Mouse (Mus musculus): ENCODE measurements around the gene Lipn. TPM values are rescaled to one million over a fixed set of nuclear protein-coding genes. Genes with fewer than 3 reads are reported as not detected.

Lipn gene
- total and polyA plus RNA-seq, 3 experiments, result not detected

- H3K9ac ChIP-seq (ENCODE audit: control insufficient read depth, low read depth, low read length, poor library complexity, severe bottlenecking), result no peak overlapping the region
- H3K4me1 ChIP-seq (ENCODE audit: control insufficient read depth in 1 of 2, insufficient read depth in 2 of 2, low read length in 2 of 2), result no peaks in the 10 kb centered on the region
- H3K79me2 ChIP-seq (ENCODE audit: control insufficient read depth, insufficient read depth, low read length, poor library complexity), result no peaks in the 10 kb centered on the region
- no peak overlapping the region for H3K27ac ChIP-seq (ENCODE audit: control insufficient read depth, low read depth, low read length)
- peak; percentile 47 for DNase-seq (ENCODE audit: low read depth, low spot score)
- TF ChIP-seq NELFE (IDR thresholded peaks at IDR 0.05; ENCODE audit: low read depth, low read length), result no peak
- peak; percentile 58 to 60 for TF ChIP-seq EP300 (IDR thresholded peaks at IDR 0.05; ENCODE audit: low read depth in 1 of 2, low read length in 2 of 2)
- no peak for TF ChIP-seq UBTF (IDR thresholded peaks at IDR 0.05; ENCODE audit: borderline replicate concordance, insufficient read depth, low read depth, low read length)
- TF ChIP-seq BHLHE40 (IDR thresholded peaks at IDR 0.05; ENCODE audit: borderline replicate concordance, low read depth, low read length), result no peak
- no peak for TF ChIP-seq MYC (IDR thresholded peaks at IDR 0.05; ENCODE audit: low read depth, low read length)
- no peak for TF ChIP-seq MXI1 (IDR thresholded peaks at IDR 0.05; ENCODE audit: low read depth, low read length)
- no peak for TF ChIP-seq SIN3A (IDR thresholded peaks at IDR 0.05; ENCODE audit: low read length)
- no peak for TF ChIP-seq CHD2 (IDR thresholded peaks at IDR 0.05; ENCODE audit: low read length)
- TF ChIP-seq NRF1 (IDR thresholded peaks at IDR 0.05; ENCODE audit: insufficient read depth, low read depth, low read length, poor library complexity, severe bottlenecking), result no peak
- peak; percentile 71 for TF ChIP-seq GATA1 (IDR thresholded peaks at IDR 0.05; ENCODE audit: low read depth, low read length)
- no peak for TF ChIP-seq MYB (IDR thresholded peaks at IDR 0.05; ENCODE audit: low read depth, low read length)
- no peak for TF ChIP-seq ELF1 (IDR thresholded peaks at IDR 0.05; ENCODE audit: low read depth, low read length)
- TF ChIP-seq JUND (IDR thresholded peaks at IDR 0.05; ENCODE audit: low read depth, low read length), result no peak
- no peak for TF ChIP-seq MAX (IDR thresholded peaks at IDR 0.05; ENCODE audit: low read length)
- TF ChIP-seq E2F4 (IDR thresholded peaks at IDR 0.05; ENCODE audit: borderline replicate concordance, low read depth, low read length), result no peak
- TF ChIP-seq USF1 (IDR thresholded peaks at IDR 0.05; ENCODE audit: low read depth, low read length), result no peak
- no peak for TF ChIP-seq ZNF384 (IDR thresholded peaks at IDR 0.05; ENCODE audit: low read depth, low read length)
- peak; percentile 78 for TF ChIP-seq ETS1 (IDR thresholded peaks at IDR 0.05; ENCODE audit: low read depth, low read length)
- no peak for TF ChIP-seq ZKSCAN1 (IDR thresholded peaks at IDR 0.05; ENCODE audit: low read depth, low read length)
- TF ChIP-seq POLR2AphosphoS5 (IDR thresholded peaks at IDR 0.05; ENCODE audit: borderline replicate concordance, low read depth, low read length), result no peak
- no peak for TF ChIP-seq RAD21 (IDR thresholded peaks at IDR 0.05; ENCODE audit: low read depth, low read length)
- TF ChIP-seq CTCF (IDR thresholded peaks at IDR 0.05 in 2 of 3, conservative IDR thresholded peaks at IDR 0.05 in 1 of 3; ENCODE audit: control insufficient read depth in 1 of 3, insufficient read depth in 1 of 3, low read depth in 2 of 3, low read length in 3 of 3, poor library complexity in 1 of 3, severe bottlenecking in 1 of 3), result no peak
- no peak for TF ChIP-seq TBP (IDR thresholded peaks at IDR 0.05; ENCODE audit: low read depth, low read length)
- no peak for TF ChIP-seq MAZ (IDR thresholded peaks at IDR 0.05; ENCODE audit: low read depth, low read length)
- no peak for TF ChIP-seq ZMIZ1 (IDR thresholded peaks at IDR 0.05; ENCODE audit: low read depth, low read length)
- no peak for TF ChIP-seq TAL1 (IDR thresholded peaks at IDR 0.05; ENCODE audit: low read length)
- no peak for TF ChIP-seq RCOR1 (IDR thresholded peaks at IDR 0.05; ENCODE audit: low read depth, low read length)
- no peak for TF ChIP-seq SMC3 (IDR thresholded peaks at IDR 0.05; ENCODE audit: low read depth, low read length)
- TF ChIP-seq POLR2AphosphoS2 (IDR thresholded peaks at IDR 0.05; ENCODE audit: low read length), result no peak
- peak; percentile 26; the same call in 1 of the 2 replicates for TF ChIP-seq TCF12 (IDR thresholded peaks at IDR 0.05; ENCODE audit: low read depth, low read length)
- no peak for TF ChIP-seq POLR2A (IDR thresholded peaks at IDR 0.05; ENCODE audit: control insufficient read depth in 1 of 2, insufficient read depth in 1 of 2, low read depth in 1 of 2, low read length in 2 of 2, poor library complexity in 1 of 2)
- TF ChIP-seq MEF2A (IDR thresholded peaks at IDR 0.05; ENCODE audit: extremely low read depth, insufficient replicate concordance, low read depth, low read length, poor library complexity, severe bottlenecking), result no peak
- no peak for TF ChIP-seq ZC3H11A (IDR thresholded peaks at IDR 0.05; ENCODE audit: low read depth, low read length)
- no peak for TF ChIP-seq CHD1 (IDR thresholded peaks at IDR 0.05; ENCODE audit: low read depth, low read length)
- no peak overlapping the region for H3K4me3 ChIP-seq (ENCODE audit: control insufficient read depth in 1 of 2, insufficient read depth in 1 of 2, low read depth in 2 of 2, low read length in 2 of 2)
- H3K36me3 ChIP-seq (ENCODE audit: control insufficient read depth in 1 of 2, insufficient read depth in 2 of 2, low read length in 2 of 2), result 0 out of 4 replicates have a peak, but pooled peaks cover 0 to 2% of the 10 kb centered on the region in 2 experiments
- H3K9me3 ChIP-seq (replicated peaks; ENCODE audit: insufficient read depth, low read length), result no peaks in the 10 kb centered on the region
- H3K27me3 ChIP-seq (ENCODE audit: control insufficient read depth in 1 of 2, insufficient read depth in 2 of 2, low read length in 2 of 2), result no peaks in the 10 kb centered on the region
Observed at GRCm38 (mm10) chr19:34063547-34063946, 3.6 kb upstream of the Lipn start.

Data from MEL (cell line).